Mouse (Mus musculus) yolk sac, embryonic 10.5 days (tissue): ENCODE measurements around the gene Stat4.

Experiments
- DNase-seq: peaks from one replicate; pipeline ENCODE4 v3.0.0-alpha.2; 2017; ENCODE audit warnings: low spot score

Gene Stat4

GRCm38 (mm10) chr1:52146214-52146970 lies 159.4 kb downstream of the Stat4 start:
- DNase-seq, result no peak

DNA sequence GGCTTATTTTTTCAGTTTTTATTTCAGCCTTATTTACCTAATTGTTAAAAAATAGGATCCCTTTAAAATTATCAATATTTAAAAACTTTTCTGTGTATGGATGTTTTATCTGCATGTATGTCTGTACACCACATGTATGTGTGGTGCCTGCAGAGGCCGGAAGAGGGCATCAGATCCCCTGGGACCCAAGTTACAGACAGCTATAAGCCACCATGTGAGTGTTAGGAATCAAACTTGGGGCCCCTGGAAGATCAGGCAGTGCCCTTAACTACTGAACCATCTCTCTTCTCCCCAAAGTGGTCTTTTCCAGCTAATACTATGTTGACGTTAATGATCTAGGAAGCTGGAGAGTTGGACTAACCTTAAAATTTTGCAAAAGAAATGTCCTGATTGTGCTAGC lies 160.5 kb downstream of the Stat4 start:
- DNase-seq, result no peak

DNA sequence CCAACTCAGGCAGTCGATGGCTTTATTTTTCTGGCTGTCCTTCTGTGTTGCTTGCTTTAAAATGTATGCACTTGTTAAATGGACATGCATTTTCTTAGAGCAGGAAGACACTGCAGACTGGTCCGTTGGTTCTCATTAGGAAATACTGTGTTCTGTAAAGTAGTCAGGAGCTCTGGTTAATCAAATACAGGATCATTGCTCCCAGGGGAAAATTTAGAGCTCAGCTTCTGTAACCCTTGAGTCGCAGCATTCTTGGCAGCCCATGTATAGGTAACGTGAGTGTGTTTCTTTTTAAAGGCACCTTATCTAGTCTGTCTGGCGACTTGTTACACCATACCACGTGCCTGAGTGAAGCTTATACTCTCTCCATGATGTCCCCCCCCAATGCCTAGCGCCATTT lies 161.2 kb downstream of the Stat4 start:
- DNase-seq, result no peak

DNA sequence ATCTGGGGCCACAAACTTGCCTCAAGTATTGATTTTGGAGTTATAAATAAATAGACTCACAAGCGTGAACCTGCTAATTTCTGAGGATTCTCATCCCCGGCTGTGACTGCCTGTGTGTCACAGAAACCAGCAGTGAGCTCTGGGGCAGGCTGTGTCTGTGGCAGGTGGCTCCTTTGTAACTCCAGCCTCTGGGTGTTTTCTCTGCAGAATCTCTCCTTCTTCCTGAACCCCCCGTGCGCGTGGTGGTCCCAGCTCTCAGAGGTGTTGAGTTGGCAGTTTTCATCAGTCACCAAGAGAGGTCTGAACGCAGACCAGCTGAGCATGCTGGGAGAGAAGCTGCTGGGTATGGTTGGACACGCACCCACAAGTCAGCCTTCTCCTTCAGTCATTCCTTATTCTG lies 161.7 kb downstream of the Stat4 start:
- DNase-seq, result no peak

DNA sequence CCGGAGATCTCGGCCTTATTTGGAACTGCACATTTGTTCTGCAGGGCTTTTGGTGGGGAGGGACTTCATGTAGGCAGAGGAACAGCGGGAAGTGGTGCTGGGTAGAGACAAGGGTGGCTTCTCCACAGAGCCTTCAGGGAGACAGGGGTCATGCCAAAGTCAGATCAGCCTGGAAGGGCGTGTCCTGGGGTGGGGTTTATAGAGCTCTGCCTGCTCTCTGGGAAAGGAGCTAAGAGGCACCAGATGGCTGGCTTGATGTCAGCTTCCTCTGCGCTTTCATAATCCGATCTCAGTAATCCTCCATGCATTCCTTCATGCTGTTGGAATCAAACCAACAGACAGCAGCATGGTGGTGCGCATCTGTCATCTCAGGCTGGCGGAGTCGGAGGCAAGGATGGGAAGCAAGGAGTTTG lies 163.0 kb downstream of the Stat4 start:
- peak; percentile 30 for DNase-seq

GRCm38 (mm10) chr1:52150676-52151075 lies 163.7 kb downstream of the Stat4 start:
- no peak for DNase-seq

GRCm38 (mm10) chr1:52151166-52151565 lies 164.2 kb downstream of the Stat4 start:
- DNase-seq, result no peak

- DNase-seq, result no peak
Measured at GRCm38 (mm10) chr1:52152369-52152768, 165.4 kb downstream of the Stat4 start.

DNA sequence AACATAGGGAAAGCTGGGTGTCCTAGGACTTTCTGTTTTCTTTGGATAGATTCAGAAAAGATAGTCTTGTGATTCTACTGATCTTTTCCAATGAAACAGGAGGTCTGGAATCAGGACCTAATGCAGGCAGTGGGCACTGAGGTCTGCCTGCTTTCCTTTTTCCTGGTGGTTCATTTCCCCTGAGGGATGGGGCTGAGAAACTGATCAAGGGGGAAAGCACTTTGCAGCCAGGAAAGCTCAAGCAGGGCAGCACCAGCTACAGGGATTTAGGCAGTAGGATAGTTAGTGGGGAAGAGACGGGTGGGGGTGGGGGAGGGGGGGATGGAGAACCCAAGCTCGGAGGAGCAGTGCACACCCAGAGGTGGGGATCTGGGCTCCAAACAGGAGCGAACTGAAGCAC lies 166.0 kb downstream of the Stat4 start:
- DNase-seq, result no peak

DNA sequence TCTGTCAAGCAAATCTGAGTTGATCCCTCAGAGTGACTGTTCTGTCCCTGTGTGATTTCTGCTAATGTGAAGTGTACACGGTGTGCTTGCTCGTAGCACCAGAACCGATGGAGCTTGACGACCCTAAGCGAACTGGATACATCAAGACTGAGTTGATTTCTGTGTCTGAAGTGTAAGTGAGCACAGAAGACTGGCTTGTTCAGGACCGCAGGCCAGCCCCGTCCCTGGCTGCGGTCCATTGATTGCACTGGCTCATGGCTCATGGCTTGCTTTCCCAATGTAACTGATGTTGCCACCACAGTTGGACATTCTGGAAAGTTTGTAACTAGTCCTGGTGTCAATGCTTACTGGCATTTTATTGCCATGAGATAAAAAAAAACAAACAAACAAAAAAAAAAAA lies 167.9 kb downstream of the Stat4 start:
- DNase-seq, result no peak

GRCm38 (mm10) chr1:52156351-52156750 lies 169.4 kb downstream of the Stat4 start:
- DNase-seq, result no peak
